Mouse (Mus musculus) cortical plate, adult 2 months (tissue): Measurements from ENCODE around the gene Npas3. TPM values are rescaled to one million over a fixed set of nuclear protein-coding genes. Genes with fewer than 3 reads are reported as not detected.
A peak's percentile ranks its signal among the peaks of the same experiment; 100 is the strongest.

Experiments
- H3K27ac ChIP-seq: fragments of 200-500 bp; 2 replicates; pipeline ENCODE4 v1.5.1; 2012; ENCODE audit warnings: low read length, control low read depth, inconsistent platforms; ENCODE audit not compliant: insufficient read depth
- H3K4me1 ChIP-seq: fragments of 200-500 bp; 2 replicates; pipeline ENCODE4 v1.6.1; 2011; ENCODE audit warnings: low read length; ENCODE audit not compliant: control insufficient read depth, insufficient read depth
- H3K4me3 ChIP-seq: fragments of 200-500 bp; 2 replicates; pipeline ENCODE4 v1.5.1; 2011; ENCODE audit warnings: mild to moderate bottlenecking, low read length, control low read depth; ENCODE audit not compliant: insufficient read depth
- CTCF ChIP-seq: fragments of 200-500 bp; IDR thresholded peaks from 2 replicates; pipeline ENCODE4 v1.5.1; 2011; ENCODE audit warnings: mild to moderate bottlenecking, control low read depth, low read length; ENCODE audit not compliant: insufficient read depth; ENCODE audit errors: extremely low read depth
- POLR2A ChIP-seq: fragments of 200-500 bp; IDR thresholded peaks from 2 replicates; pipeline ENCODE4 v1.6.1; 2011; ENCODE audit warnings: mild to moderate bottlenecking, low read length, control low read depth; ENCODE audit not compliant: insufficient read depth; ENCODE audit errors: extremely low read depth
- polyA plus RNA-seq: library from polyadenylated mRNA; depleted of rRNA; stranded (reverse); fragments of >200 nt; gene quantifications from 2 replicates; pipeline ENCODE4 v1.2.3, GENCODE M21; 2012

The Npas3 gene
- polyA plus RNA-seq, 1 experiment = 7.9 TPM

DNA sequence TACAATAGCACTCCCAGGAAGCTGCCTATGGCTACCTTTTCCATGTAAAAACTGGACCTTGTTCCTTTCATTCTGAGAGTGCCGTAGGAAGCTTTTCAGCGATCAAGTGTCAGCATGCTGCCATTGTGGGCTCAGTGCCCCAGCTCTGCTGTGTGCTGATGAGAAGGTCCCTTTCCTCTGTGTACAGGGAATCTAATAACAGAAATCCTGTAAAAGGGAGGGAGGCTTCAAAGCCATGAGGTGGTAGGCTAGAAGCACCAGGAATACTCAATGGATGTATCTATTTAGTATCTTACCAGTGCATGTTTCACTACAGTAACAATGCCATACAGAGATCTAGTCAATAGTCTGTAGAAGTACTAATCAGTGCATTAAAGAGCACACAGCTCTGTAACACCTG, 423.4 kb downstream of the Npas3 start:
- Histone ChIP-seq H3K4me3 (no peak overlapping the region), H3K27ac (no peak overlapping the region), H3K4me1 (no peaks in the 10 kb centered on the region)
- TF ChIP-seq CTCF (no peak), POLR2A (no peak)

GRCm38 (mm10) chr12:53677091-53677630, 428.7 kb downstream of the Npas3 start:
- H3K27ac ChIP-seq = no peak overlapping the region
- H3K4me1 ChIP-seq = peaks cover 2% of the 10 kb centered on the region
- H3K4me3 ChIP-seq = no peak overlapping the region
- TF ChIP-seq CTCF (no peak), POLR2A (no peak)

DNA sequence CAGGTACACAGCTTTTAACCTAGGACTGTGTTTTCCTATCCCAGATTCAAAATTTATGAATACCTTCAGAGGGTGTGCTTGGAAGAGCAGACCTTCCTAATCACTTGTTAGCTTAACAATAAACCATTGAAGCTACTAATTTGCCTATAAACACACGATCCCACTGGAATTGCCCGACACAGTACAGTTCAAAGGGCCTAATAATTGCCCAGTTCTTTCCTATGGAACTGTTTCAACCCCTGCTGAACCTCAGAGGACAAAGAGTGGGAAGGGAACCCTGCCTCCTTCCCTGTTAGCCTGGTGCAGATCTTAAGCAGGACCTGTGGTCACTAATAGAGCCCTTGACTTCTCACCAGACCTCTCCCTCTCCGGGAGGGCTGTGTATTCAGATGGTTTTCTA, 429.7 kb downstream of the Npas3 start:
- Histone ChIP-seq H3K27ac (no peak overlapping the region), H3K4me3 (no peak overlapping the region), H3K4me1 (peaks cover 2% of the 10 kb centered on the region)
- TF ChIP-seq POLR2A = no peak

GRCm38 (mm10) chr12:53679161-53679560, 430.7 kb downstream of the Npas3 start:
- no peak for TF ChIP-seq POLR2A
- no peak for TF ChIP-seq CTCF
- Histone ChIP-seq H3K4me3 (no peak overlapping the region), H3K27ac (no peak overlapping the region), H3K4me1 (peaks cover 2% of the 10 kb centered on the region)

DNA sequence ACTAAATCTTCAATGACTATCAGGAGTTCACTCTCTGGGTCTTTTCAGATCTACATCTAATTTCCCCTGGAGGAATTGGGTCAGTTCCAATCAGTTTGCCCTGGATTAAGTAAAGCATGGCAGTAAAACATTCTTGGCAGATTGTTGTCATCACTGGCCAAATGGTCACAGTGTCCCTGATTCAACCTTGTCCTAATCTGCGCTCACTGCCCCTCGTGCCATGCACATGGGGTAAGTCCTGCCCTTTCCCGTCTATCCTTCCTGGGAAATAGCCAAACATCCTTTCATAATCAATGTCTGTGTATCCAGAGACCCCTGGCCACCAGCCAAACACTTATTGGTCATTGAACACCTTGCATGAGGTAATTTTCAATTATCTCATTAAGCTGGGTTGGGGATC, 432.0 kb downstream of the Npas3 start:
- Histone ChIP-seq H3K27ac (no peak overlapping the region), H3K4me3 (no peak overlapping the region), H3K4me1 (peaks cover 2% of the 10 kb centered on the region)
- TF ChIP-seq POLR2A = no peak
- TF ChIP-seq CTCF = no peak

DNA sequence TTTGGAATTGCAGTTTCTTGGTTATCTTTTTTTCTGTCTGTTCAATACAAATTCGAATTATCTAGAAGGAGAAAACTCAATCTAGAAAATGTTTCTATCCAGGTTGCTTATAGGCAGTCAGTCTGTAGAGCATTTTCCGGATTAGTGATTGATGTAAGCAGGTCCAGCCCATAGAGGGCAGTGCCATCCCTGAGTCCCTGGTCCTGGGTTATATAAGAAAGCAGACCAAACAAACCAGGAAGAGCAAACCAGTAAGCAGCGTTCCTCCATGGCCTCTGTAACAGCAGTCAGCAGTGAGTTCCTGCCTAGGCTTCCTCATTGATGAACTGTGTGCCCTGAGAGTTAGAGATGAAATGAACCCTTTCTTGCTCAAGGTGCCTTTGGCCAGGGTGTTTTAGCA, 433.6 kb downstream of the Npas3 start:
- Histone ChIP-seq H3K27ac (no peak overlapping the region), H3K4me3 (no peak overlapping the region), H3K4me1 (peaks cover under 1% of the 10 kb centered on the region)
- no peak for TF ChIP-seq POLR2A
- peak; percentile 24; the same call in 1 of the 2 replicates for TF ChIP-seq CTCF

- Histone ChIP-seq H3K4me1 (no peaks in the 10 kb centered on the region), H3K4me3 (no peak overlapping the region), H3K27ac (no peak overlapping the region)
- no peak for TF ChIP-seq POLR2A
- no peak for TF ChIP-seq CTCF
Measured at GRCm38 (mm10) chr12:53692471-53692870, 444.0 kb downstream of the Npas3 start.

DNA sequence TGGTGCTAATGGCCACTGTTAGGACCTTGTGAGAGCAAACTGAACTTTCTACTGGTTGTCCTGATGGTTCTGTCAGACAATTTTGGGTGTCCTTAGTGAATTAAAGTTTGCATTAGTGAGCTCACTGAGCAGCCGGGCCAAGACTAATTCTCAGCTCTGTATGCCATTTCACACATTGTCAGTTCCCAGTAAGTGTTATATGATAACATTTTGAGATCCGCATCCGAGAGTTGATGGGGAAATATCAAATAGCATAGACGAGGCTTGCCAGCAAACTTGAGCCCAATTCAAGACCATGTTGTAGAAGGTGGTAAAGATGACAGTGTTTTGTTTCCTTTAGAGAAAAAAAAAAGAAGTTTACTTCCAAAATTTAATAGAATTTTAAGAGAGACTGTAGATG, 445.9 kb downstream of the Npas3 start:
- TF ChIP-seq CTCF (no peak), POLR2A (no peak)
- no peak overlapping the region for H3K27ac ChIP-seq

GRCm38 (mm10) chr12:53695324-53695723, 446.8 kb downstream of the Npas3 start:
- H3K4me3 ChIP-seq = no peak overlapping the region
- H3K4me1 ChIP-seq = no peaks in the 10 kb centered on the region
- TF ChIP-seq CTCF = no peak
- TF ChIP-seq POLR2A = no peak
- H3K27ac ChIP-seq = no peak overlapping the region

More for the DNA sequence above, 445.9 kb downstream of the Npas3 start:
- no peaks in the 10 kb centered on the region for H3K4me1 ChIP-seq
- no peak overlapping the region for H3K4me3 ChIP-seq

GRCm38 (mm10) chr12:53697645-53698044, 449.2 kb downstream of the Npas3 start:
- Histone ChIP-seq H3K4me3 (no peak overlapping the region), H3K4me1 (no peaks in the 10 kb centered on the region), H3K27ac (no peak overlapping the region)
- TF ChIP-seq CTCF (no peak), POLR2A (no peak)

DNA sequence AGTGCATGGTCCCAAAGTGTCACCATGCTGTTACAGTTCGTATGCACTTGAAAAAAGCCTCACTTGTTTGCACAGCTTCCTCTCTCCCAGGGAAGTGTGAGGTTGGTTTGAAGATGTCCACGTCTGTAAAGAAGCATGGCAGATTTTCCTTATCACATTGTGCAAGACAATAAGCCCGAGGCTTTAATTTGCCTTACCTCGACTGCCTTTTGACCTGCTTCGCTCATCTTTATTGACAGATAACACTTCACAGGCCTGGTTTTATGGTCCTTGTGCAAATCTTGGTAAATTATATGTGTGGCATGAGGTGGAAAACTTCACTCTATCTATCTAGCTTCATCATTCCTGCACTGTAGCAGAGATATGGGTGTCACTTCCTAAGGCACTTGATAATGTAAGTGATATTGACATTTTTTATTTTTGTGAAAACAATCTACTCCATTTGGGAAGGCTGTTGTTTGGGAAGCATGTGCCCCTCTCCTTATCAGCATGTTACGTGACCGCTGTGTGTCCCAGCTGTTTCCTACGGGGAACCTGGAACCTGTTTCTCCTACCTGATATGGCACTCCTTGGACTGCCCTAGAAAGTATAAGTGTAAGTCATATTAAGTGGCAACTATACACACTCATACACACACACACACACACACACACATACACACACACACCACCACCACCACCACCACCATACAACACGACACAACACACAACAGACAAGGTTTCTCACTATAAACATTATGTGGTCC, 450.2 kb downstream of the Npas3 start:
- Histone ChIP-seq H3K4me1 (no peaks in the 10 kb centered on the region), H3K4me3 (no peak overlapping the region), H3K27ac (no peak overlapping the region)
- no peak for TF ChIP-seq CTCF
- no peak for TF ChIP-seq POLR2A
